Mouse (Mus musculus) limb, embryonic 12.5 days (tissue): Measurements from ENCODE around the gene Bzw1. TPM values are rescaled to one million over a fixed set of nuclear protein-coding genes. Genes with fewer than 3 reads are reported as not detected.

Experiments
- ATAC-seq: fragments of 200-750 bp; cut with Nextera tagmentation; 2 replicates; pipeline ENCODE4 v1.8.0; 2017; ENCODE audit warnings: low read depth, moderate TSS enrichment; ENCODE audit not compliant: insufficient number of reproducible peaks, insufficient read depth, low FRiP score, low TSS enrichment
- H3K27ac ChIP-seq: fragments of 300-500 bp; sonication (generic); 2 replicates; pipeline ENCODE4 v1.5.1; 2016; ENCODE audit warnings: mild to moderate bottlenecking, moderate library complexity
- H3K27me3 ChIP-seq: fragments of 300-500 bp; sonication (generic); 2 replicates; pipeline ENCODE4 v1.6.1; 2016; ENCODE audit warnings: mild to moderate bottlenecking, moderate library complexity
- H3K36me3 ChIP-seq: fragments of 300-500 bp; sonication (generic); 2 replicates; pipeline ENCODE4 v1.6.1; 2016; ENCODE audit warnings: mild to moderate bottlenecking, moderate library complexity
- H3K4me1 ChIP-seq: fragments of 300-500 bp; sonication (generic); replicated peaks from 2 replicates; pipeline ENCODE4 v1.6.1; 2016
- H3K4me2 ChIP-seq: fragments of 300-500 bp; sonication (generic); 2 replicates; pipeline ENCODE4 v1.6.1; 2016; ENCODE audit warnings: mild to moderate bottlenecking, moderate library complexity
- H3K4me3 ChIP-seq: fragments of 300-500 bp; sonication (generic); replicated peaks from 2 replicates; pipeline ENCODE4 v1.5.1; 2016; ENCODE audit warnings: mild to moderate bottlenecking
- H3K9ac ChIP-seq: fragments of 300-500 bp; sonication (generic); replicated peaks from 2 replicates; pipeline ENCODE4 v1.6.1; 2016; ENCODE audit warnings: mild to moderate bottlenecking, moderate library complexity
- H3K9me3 ChIP-seq: fragments of 300-500 bp; sonication (generic); 2 replicates; pipeline ENCODE4 v1.6.1; 2016; ENCODE audit warnings: mild to moderate bottlenecking, moderate library complexity
- WGBS: fragments of 180-500 bp; shearing (Covaris S2); methylation state at CpG from one replicate; pipeline ENCODE4 v1.1.7; 2016; 5-methylcytosine and 5-hydroxymethylcytosine counted together
- polyA plus RNA-seq: library from polyadenylated mRNA; unstranded; fragments of >200 nt; fragmentation: Nextera tagmentation; extraction: Ambion mirVana; gene quantifications from 2 replicates; pipeline ENCODE4 v1.2.1, GENCODE M21; 2016

Bzw1 gene
- polyA plus RNA-seq, 1 experiment from 2014 or later = 418 TPM

DNA sequence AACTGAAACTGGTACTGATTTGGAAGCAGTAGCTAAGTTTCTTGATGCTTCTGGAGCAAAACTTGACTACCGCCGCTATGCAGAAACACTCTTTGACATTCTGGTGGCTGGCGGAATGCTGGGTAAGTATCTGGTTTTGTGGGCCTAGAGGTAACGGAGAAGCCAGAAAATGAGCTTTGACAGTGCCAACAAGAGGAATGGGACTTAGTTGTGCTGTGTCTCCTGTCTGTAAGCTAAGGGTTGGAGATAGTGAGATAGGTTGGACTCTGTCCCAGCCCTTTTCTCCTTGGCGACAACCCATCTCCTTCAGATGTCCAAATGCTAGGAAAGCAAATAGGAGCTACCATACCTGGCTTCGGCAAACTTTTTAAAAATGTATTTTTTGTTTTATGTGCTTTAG is 5.0 kb downstream of the Bzw1 start:
- Histone ChIP-seq H3K27ac (no peak overlapping the region), H3K9ac (no peak overlapping the region), H3K36me3 (peaks cover 80% of the 10 kb centered on the region), H3K9me3 (no peaks in the 10 kb centered on the region), H3K4me3 (no peak overlapping the region), H3K4me1 (peaks cover 7% of the 10 kb centered on the region; the same call in 1 of the 2 replicates), H3K4me2 (no peak overlapping the region), H3K27me3 (no peaks in the 10 kb centered on the region)
- no peak for ATAC-seq
- WGBS = 98% methylated on average over 6 of the region's 6 CpGs

DNA sequence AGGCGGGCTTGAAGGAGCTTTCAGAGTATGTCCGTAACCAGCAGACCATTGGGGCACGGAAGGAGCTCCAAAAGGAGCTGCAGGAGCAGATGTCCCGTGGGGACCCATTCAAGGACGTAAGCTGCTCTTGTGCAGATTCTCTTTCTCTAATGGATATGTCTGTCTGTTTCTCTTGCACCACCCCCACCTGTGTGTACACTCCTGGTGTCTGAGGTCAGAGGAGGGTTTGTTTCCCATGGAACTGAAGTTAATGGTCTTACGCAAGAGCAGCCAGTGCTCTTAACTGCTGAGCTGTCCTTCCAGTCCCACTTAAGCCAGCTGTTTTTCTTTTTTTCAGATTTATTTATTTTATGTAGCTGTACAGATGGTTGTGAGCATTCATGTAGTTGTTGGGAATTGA is 8.7 kb downstream of the Bzw1 start:
- ATAC-seq = no peak
- 92% methylated on average over 6 of the region's 6 CpGs for WGBS
- Histone ChIP-seq H3K4me3 (no peak overlapping the region), H3K9ac (no peak overlapping the region), H3K27me3 (no peaks in the 10 kb centered on the region), H3K4me2 (no peak overlapping the region), H3K4me1 (no peaks in the 10 kb centered on the region), H3K27ac (no peak overlapping the region), H3K9me3 (no peaks in the 10 kb centered on the region), H3K36me3 (peaks cover 95% of the 10 kb centered on the region)

DNA sequence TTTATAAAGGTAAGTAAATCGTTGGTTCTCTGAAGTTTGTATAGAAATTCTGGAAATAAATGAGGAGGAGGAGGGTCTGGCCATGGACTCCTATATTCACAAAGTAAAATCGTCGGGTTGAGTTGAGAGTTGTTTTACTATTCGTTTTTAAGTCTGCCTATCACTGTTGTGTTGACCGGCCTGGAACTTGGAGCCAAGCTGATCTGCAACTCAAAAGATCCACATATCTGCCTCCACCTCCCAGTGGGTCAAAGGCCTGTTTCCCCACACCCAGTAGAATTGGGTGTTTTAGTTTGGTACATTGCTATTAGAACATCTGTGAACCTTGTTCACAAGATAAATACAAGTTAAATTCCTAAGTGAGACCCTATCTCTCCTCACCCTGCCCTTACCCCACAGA is 11.0 kb downstream of the Bzw1 start:
- H3K4me3 ChIP-seq = no peak overlapping the region
- H3K27ac ChIP-seq = no peak overlapping the region
- H3K4me2 ChIP-seq = no peak overlapping the region
- H3K9ac ChIP-seq = no peak overlapping the region
- H3K27me3 ChIP-seq = no peaks in the 10 kb centered on the region
- H3K9me3 ChIP-seq = no peaks in the 10 kb centered on the region
- H3K36me3 ChIP-seq = peaks cover 92% of the 10 kb centered on the region
- no peak for ATAC-seq
- H3K4me1 ChIP-seq = no peaks in the 10 kb centered on the region
- 94% methylated on average over 5 of the region's 5 CpGs for WGBS

DNA sequence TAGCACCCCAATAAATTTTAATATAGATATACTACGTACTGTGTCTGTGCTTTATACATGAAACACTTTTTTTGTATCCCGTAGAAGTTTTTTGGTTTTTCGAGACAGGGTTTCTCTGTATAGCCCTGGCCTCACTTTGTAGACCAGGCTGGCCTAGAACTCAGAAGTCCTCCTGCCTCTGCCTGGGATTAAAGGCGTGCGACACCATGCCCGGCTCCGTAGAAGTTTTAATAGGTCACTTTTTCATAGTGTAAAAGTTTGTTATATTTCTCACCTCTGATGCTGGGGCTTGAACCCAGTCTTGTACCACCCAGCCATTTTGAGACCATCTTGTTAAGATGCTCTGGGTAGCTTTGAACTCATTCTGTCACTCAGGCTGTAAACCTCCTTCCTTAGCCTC is 14.6 kb downstream of the Bzw1 start:
- Histone ChIP-seq H3K9ac (no peak overlapping the region), H3K9me3 (no peaks in the 10 kb centered on the region), H3K4me1 (no peaks in the 10 kb centered on the region), H3K27me3 (no peaks in the 10 kb centered on the region), H3K36me3 (peaks cover 85% of the 10 kb centered on the region), H3K4me3 (no peak overlapping the region), H3K27ac (no peak overlapping the region), H3K4me2 (no peak overlapping the region)
- no peak for ATAC-seq
- WGBS = 96% methylated on average over 7 of the region's 7 CpGs

DNA sequence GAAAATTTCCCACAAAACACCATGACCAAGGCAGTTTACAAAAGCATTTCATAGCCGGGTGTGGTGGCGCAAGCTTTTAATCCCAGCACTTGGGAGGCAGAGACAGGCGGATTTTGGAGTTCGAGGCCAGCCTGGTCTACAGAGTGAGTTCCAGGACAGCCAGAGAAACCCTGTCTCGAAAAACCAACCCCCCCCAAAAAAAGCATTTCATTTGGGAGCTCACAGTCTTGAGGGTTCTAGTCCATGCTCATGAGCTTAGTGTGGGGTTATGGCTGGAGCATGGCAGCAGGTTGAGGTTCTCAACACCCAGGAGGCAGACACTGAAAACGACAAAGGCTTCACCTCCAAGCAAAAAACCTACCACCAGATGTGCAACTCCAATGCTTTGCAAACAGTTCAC is 15.4 kb downstream of the Bzw1 start:
- 90% methylated on average over 6 of the region's 6 CpGs for WGBS
- Histone ChIP-seq H3K4me3 (no peak overlapping the region), H3K4me2 (no peak overlapping the region), H3K27ac (no peak overlapping the region; the same call in 1 of the 2 replicates), H3K4me1 (no peaks in the 10 kb centered on the region), H3K9ac (no peak overlapping the region), H3K27me3 (no peaks in the 10 kb centered on the region), H3K36me3 (peaks cover 85% of the 10 kb centered on the region), H3K9me3 (no peaks in the 10 kb centered on the region)
- no peak for ATAC-seq

DNA sequence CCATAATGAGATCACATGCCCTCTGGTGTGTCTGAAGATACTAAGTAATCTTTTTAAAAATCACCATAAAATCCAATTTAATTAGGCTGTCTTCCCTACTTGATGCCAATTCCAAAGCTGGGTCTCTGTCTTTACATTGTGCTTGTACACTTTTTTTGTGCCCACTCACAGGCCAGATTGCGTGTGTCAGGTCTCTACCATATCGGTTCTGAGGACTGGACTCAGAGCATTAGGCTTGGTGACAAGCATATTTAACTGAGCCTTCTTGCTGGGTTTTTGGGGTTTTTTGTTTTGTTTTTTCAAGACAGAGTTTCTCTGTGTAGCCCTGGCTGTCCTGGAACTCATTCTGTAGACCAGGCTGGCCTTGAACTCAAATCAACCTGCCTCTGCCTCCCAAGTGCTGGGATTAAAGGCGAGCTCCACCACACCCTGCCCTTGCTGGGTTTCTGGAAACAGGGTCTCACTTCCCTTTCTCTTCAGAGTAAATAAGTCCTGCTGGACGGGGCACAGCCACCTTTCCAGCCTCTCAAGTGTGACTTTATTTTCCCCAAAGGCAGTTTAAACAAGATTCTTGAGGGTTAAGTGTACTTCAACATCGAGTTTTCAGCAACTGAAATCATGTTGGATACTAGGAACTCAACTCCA is 17.0 kb downstream of the Bzw1 start:
- Histone ChIP-seq H3K4me3 (no peak overlapping the region), H3K27ac (no peak overlapping the region), H3K9me3 (no peaks in the 10 kb centered on the region), H3K27me3 (no peaks in the 10 kb centered on the region), H3K4me1 (no peaks in the 10 kb centered on the region), H3K9ac (no peak overlapping the region), H3K36me3 (peaks cover 85% of the 10 kb centered on the region), H3K4me2 (no peak overlapping the region)
- 80% methylated on average over 5 of the region's 5 CpGs for WGBS
- ATAC-seq = no peak

DNA sequence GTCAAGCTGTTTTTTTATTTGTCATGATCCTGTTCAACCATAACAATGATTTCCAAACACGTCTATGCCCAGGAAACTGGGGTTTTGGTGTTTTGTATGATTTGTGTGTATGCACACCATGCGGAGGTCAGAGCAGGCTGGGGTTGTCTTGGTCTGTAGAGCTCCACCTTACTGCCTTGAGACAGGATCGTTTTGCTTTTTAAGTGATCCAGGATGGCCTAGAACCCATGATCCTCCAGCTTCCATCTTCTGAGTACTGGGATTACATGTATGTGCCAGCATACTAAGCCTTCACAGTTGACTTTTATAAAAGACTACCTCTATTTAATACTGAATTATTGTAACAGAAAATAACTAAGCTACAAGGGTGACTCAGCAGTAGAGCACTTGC is 17.5 kb downstream of the Bzw1 start:
- no peak overlapping the region for H3K27ac ChIP-seq
- H3K9me3 ChIP-seq = no peaks in the 10 kb centered on the region
- H3K27me3 ChIP-seq = no peaks in the 10 kb centered on the region
- no peak overlapping the region for H3K4me2 ChIP-seq
- no peak overlapping the region for H3K4me3 ChIP-seq
- 84% methylated on average over 3 of the region's 3 CpGs for WGBS
- ATAC-seq = 0 out of 2 replicates have a peak, but pooled peaks have one; percentile 16
- no peaks in the 10 kb centered on the region for H3K4me1 ChIP-seq
- peaks cover 85% of the 10 kb centered on the region for H3K36me3 ChIP-seq
- H3K9ac ChIP-seq = no peak overlapping the region

DNA sequence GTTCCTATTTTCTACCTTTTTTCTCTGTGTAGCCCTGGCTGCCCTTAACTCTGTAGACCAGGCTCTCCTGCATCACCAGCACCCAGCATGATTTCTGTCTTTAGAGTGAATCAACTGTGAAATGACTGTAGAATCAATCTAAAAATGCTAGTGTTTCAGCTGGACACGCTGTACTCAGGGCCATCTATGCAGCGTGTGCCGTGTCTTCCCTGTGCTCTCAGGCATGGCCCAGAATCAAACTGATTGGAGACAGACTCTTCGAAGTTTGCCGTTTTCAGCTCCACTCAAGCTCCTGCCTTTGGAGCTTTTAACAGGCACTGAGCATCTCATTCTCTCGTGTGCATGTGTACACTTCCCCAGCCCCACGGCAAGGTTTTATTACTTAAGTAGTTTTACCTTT is 18.1 kb downstream of the Bzw1 start:
- no peak overlapping the region for H3K4me2 ChIP-seq
- no peak overlapping the region for H3K4me3 ChIP-seq
- H3K9ac ChIP-seq = no peak overlapping the region
- ATAC-seq = no peak
- H3K4me1 ChIP-seq = no peaks in the 10 kb centered on the region
- no peak overlapping the region for H3K27ac ChIP-seq
- WGBS = 90% methylated on average over 7 of the region's 7 CpGs
- H3K9me3 ChIP-seq = no peaks in the 10 kb centered on the region
- H3K36me3 ChIP-seq = peaks cover 83% of the 10 kb centered on the region
- H3K27me3 ChIP-seq = no peaks in the 10 kb centered on the region

DNA sequence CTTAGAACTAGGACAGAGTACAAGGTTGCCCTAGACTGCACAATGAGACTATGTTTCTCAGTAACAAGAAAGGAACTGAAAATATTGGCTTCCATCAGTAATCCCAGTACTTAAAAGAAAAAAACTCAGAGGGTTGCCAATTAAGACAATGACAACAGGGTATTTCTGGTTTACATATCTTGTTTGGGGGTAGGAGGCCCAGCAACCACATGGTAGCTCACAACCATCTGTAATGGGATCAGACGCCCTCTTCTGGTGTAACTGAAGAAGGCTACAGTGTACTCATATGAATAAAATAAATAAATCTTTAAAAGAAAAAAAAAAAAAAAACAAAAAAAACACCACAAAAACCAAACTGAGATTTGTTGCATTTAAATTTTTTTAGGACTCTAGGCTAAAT is 22.7 kb downstream of the Bzw1 start:
- no peak overlapping the region for H3K9ac ChIP-seq
- WGBS = 42% methylated on average over 1 of the region's 1 CpGs
- no peaks in the 10 kb centered on the region for H3K9me3 ChIP-seq
- no peaks in the 10 kb centered on the region for H3K27me3 ChIP-seq
- H3K27ac ChIP-seq = no peak overlapping the region
- no peaks in the 10 kb centered on the region for H3K4me1 ChIP-seq
- ATAC-seq = no peak
- no peak overlapping the region for H3K4me2 ChIP-seq
- peaks cover 91% of the 10 kb centered on the region for H3K36me3 ChIP-seq
- H3K4me3 ChIP-seq = no peak overlapping the region

DNA sequence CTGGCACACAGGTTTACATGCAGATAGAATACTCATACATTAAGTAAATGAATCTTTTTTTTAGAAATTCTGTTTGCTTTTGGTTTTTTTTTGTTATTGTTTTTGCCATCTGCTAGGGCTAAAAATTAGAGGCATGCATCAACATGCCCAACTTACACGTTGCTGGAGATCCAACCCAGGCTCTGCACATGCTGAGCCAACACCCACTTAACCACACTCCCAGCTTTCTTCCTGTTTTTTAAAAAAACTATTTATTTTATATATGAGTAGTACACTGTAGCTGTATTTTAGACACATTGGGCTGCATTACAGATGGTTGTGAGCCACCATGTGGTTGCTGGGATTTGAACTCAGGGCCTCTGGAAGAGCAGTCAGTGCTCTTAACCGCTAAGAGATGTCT is 23.4 kb downstream of the Bzw1 start:
- no peak overlapping the region for H3K4me3 ChIP-seq
- 93% methylated on average over 2 of the region's 2 CpGs for WGBS
- H3K9ac ChIP-seq = no peak overlapping the region
- no peak overlapping the region for H3K4me2 ChIP-seq
- H3K9me3 ChIP-seq = no peaks in the 10 kb centered on the region
- no peak overlapping the region for H3K27ac ChIP-seq
- ATAC-seq = no peak
- no peaks in the 10 kb centered on the region for H3K27me3 ChIP-seq
- peaks cover 88% of the 10 kb centered on the region for H3K36me3 ChIP-seq
- peaks cover 2% of the 10 kb centered on the region for H3K4me1 ChIP-seq

DNA sequence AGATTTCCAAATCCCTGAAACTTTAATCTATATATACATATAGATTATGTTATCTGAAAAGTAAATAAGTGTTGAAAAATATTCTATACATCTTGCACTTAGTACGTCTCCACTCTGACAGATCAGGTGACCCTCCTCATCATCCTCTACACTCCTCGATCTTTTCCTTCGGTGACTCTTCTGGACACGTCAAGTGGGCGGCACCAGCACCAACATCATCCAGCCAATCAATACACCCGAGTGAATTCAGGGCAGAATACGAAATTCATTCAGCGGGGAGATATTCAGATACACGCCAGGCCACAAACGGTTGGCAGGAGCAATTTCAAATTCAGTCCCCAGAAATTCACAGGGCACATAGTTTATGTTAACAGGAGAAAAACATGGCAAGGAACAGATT is 27.3 kb downstream of the Bzw1 start:
- H3K27ac ChIP-seq = no peak overlapping the region
- peaks cover 58% of the 10 kb centered on the region for H3K36me3 ChIP-seq
- no peak for ATAC-seq
- WGBS = 93% methylated on average over 10 of the region's 10 CpGs
- H3K9me3 ChIP-seq = no peaks in the 10 kb centered on the region
- no peak overlapping the region for H3K9ac ChIP-seq
- no peaks in the 10 kb centered on the region for H3K27me3 ChIP-seq
- no peak overlapping the region for H3K4me2 ChIP-seq
- no peak overlapping the region for H3K4me3 ChIP-seq
- peaks cover 17% of the 10 kb centered on the region for H3K4me1 ChIP-seq

DNA sequence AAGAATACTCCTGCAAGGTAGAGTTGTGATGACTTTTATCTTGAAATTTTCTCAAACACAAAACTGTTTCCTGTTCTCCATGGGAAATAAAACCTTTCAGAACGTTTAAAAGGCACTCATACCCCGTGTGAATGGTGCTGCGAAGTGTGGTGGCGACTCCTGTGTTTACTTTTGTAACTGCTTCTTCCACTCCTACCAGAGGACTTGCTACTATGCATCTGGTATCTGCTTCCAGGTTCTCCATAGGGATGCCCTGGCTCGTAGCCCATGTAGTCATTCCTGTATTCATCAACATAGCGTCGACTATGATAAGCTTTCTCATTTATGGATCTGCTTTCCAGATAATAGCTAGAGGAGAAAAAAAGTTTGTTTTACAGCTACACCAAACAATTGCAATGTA is 28.3 kb downstream of the Bzw1 start:
- ATAC-seq = no peak
- peaks cover 17% of the 10 kb centered on the region for H3K4me1 ChIP-seq
- no peak overlapping the region for H3K27ac ChIP-seq
- H3K4me2 ChIP-seq = 0 out of 2 replicates have a peak overlapping the region, but pooled peaks have one; percentile 74
- H3K36me3 ChIP-seq = peaks cover 50% of the 10 kb centered on the region
- H3K9ac ChIP-seq = no peak overlapping the region
- H3K4me3 ChIP-seq = no peak overlapping the region
- H3K9me3 ChIP-seq = no peaks in the 10 kb centered on the region
- H3K27me3 ChIP-seq = no peaks in the 10 kb centered on the region
- 83% methylated on average over 7 of the region's 7 CpGs for WGBS
